In genomic region chr5:13151002-13151401, GRCm38 (mm10) we compare ENCODE assay signal across 15 mouse cellular contexts. TPM values are rescaled to one million over a fixed set of nuclear protein-coding genes. Genes with fewer than 3 reads are reported as not detected.
DNase-seq lines count a peak whose midpoint lies in the region; ATAC-seq lines count a peak whose summit lies in the region.
"Had no signal": no experiment of that assay in that cellular context is flagged by ENCODE, and none has a peak within 500 bp of the region (broad histone marks: within the 10 kb centered on the region; RNA-seq: fewer than 3 reads in every experiment).

No protein-coding gene starts in this region.

- no peaks in the 10 kb centered on the region for H3K36me3 ChIP-seq in hindbrain, embryonic 14.5 days (replicated peaks; ENCODE audit: control insufficient read depth, insufficient read depth)
- H3K36me3 ChIP-seq in hindbrain, embryonic 10.5 days: no peaks in the 10 kb centered on the region
- no peaks in the 10 kb centered on the region for H3K36me3 ChIP-seq in midbrain, embryonic 14.5 days (ENCODE audit: control insufficient read depth, insufficient read depth, low read length)
- no peaks in the 10 kb centered on the region for H3K36me3 ChIP-seq in midbrain, embryonic 11.5 days (ENCODE audit: control insufficient read depth, insufficient read depth, low read length)
- no peaks in the 10 kb centered on the region for H3K36me3 ChIP-seq in embryonic facial prominence, embryonic 14.5 days (ENCODE audit: control insufficient read depth, insufficient read depth, low read length)
- H3K36me3 ChIP-seq: limb, embryonic 13.5 days; midbrain, embryonic 12.5 days had no signal

- 61% methylated on average over 2 of the region's 2 CpGs for WGBS in hindbrain, embryonic 14.5 days
- WGBS in hindbrain, embryonic 10.5 days: 64% methylated on average over 2 of the region's 2 CpGs
- 68% methylated on average over 2 of the region's 2 CpGs for WGBS in midbrain, embryonic 14.5 days
- 72% methylated on average over 2 of the region's 2 CpGs for WGBS in midbrain, embryonic 11.5 days
- 55% methylated on average over 2 of the region's 2 CpGs for WGBS in embryonic facial prominence, embryonic 14.5 days

- no peak overlapping the region for H3K4me2 ChIP-seq in hindbrain, embryonic 14.5 days (replicated peaks)
- H3K4me2 ChIP-seq in midbrain, embryonic 14.5 days (ENCODE audit: low read length): no peak overlapping the region
- no peak overlapping the region for H3K4me2 ChIP-seq in midbrain, embryonic 11.5 days
- no peak overlapping the region for H3K4me2 ChIP-seq in embryonic facial prominence, embryonic 14.5 days (ENCODE audit: low read depth, low read length)
- H3K4me2 ChIP-seq: limb, embryonic 13.5 days; midbrain, embryonic 12.5 days had no signal

- DNase-seq in cerebellum, postnatal 25 days: peak; percentile 3 to 17
- DNase-seq in cerebellum, adult 9-11 months: no peak
- DNase-seq in hindbrain, embryonic 14.5 days (ENCODE audit: low spot score): peak; percentile 37
- no peak for DNase-seq in hindbrain, embryonic 10.5 days (ENCODE audit: low spot score)
- peak; percentile 32 for DNase-seq in midbrain, embryonic 14.5 days
- DNase-seq in midbrain, embryonic 11.5 days (ENCODE audit: low spot score, missing footprints): no peak
- peak; percentile 19 for DNase-seq in embryonic facial prominence, embryonic 14.5 days (ENCODE audit: low spot score)
- DNase-seq: gastrocnemius, postnatal 14 days; kidney, adult 18-20 months; spleen, adult 18-20 months had no signal

- H3K9me3 ChIP-seq in hindbrain, embryonic 14.5 days (ENCODE audit: control insufficient read depth, low read length): no peaks in the 10 kb centered on the region
- H3K9me3 ChIP-seq in hindbrain, embryonic 10.5 days: no peaks in the 10 kb centered on the region
- no peaks in the 10 kb centered on the region for H3K9me3 ChIP-seq in midbrain, embryonic 14.5 days (ENCODE audit: control insufficient read depth, low read length)
- H3K9me3 ChIP-seq in midbrain, embryonic 11.5 days (ENCODE audit: control insufficient read depth, low read length): no peaks in the 10 kb centered on the region
- H3K9me3 ChIP-seq in embryonic facial prominence, embryonic 14.5 days (ENCODE audit: control insufficient read depth, low read length): no peaks in the 10 kb centered on the region
- H3K9me3 ChIP-seq: limb, embryonic 13.5 days; midbrain, embryonic 12.5 days had no signal

- peaks cover 4% of the 10 kb centered on the region; the same call in 1 of the 2 replicates for H3K4me1 ChIP-seq in hindbrain, embryonic 14.5 days (replicated peaks; ENCODE audit: control insufficient read depth, insufficient read depth, low read length)
- H3K4me1 ChIP-seq in hindbrain, embryonic 10.5 days (replicated peaks): no peaks in the 10 kb centered on the region
- no peaks in the 10 kb centered on the region for H3K4me1 ChIP-seq in midbrain, embryonic 14.5 days (ENCODE audit: control insufficient read depth, insufficient read depth, low read length)
- H3K4me1 ChIP-seq in midbrain, embryonic 11.5 days (ENCODE audit: control insufficient read depth, insufficient read depth, low read length): no peaks in the 10 kb centered on the region
- H3K4me1 ChIP-seq in embryonic facial prominence, embryonic 14.5 days (ENCODE audit: control insufficient read depth, insufficient read depth, low read length): peaks cover 4% of the 10 kb centered on the region; the same call in 1 of the 2 replicates

- no peaks in the 10 kb centered on the region for H3K27me3 ChIP-seq in hindbrain, embryonic 14.5 days (ENCODE audit: control insufficient read depth, insufficient read depth, low read length)
- no peaks in the 10 kb centered on the region for H3K27me3 ChIP-seq in hindbrain, embryonic 10.5 days (ENCODE audit: insufficient read depth, poor library complexity, severe bottlenecking)
- no peaks in the 10 kb centered on the region for H3K27me3 ChIP-seq in midbrain, embryonic 14.5 days (ENCODE audit: control insufficient read depth, insufficient read depth, low read length)
- H3K27me3 ChIP-seq in midbrain, embryonic 11.5 days (ENCODE audit: control insufficient read depth, insufficient read depth, low read length): no peaks in the 10 kb centered on the region
- H3K27me3 ChIP-seq in embryonic facial prominence, embryonic 14.5 days (replicated peaks; ENCODE audit: control insufficient read depth, insufficient read depth, low read length): no peaks in the 10 kb centered on the region
- H3K27me3 ChIP-seq: limb, embryonic 13.5 days; midbrain, embryonic 12.5 days had no signal

- no peak overlapping the region for H3K4me3 ChIP-seq in hindbrain, embryonic 14.5 days (replicated peaks; ENCODE audit: low read length)
- no peak overlapping the region for H3K4me3 ChIP-seq in hindbrain, embryonic 10.5 days
- no peak overlapping the region for H3K4me3 ChIP-seq in midbrain, embryonic 14.5 days (replicated peaks; ENCODE audit: low read depth, low read length)
- no peak overlapping the region for H3K4me3 ChIP-seq in midbrain, embryonic 11.5 days (ENCODE audit: low read depth, low read length)
- no peak overlapping the region for H3K4me3 ChIP-seq in embryonic facial prominence, embryonic 14.5 days (ENCODE audit: low read depth, low read length)
- H3K4me3 ChIP-seq: limb, embryonic 13.5 days; midbrain, embryonic 12.5 days had no signal

- no peak for ATAC-seq in hindbrain, embryonic 14.5 days (ENCODE audit: low FRiP score)
- ATAC-seq in midbrain, embryonic 14.5 days (ENCODE audit: low FRiP score, low TSS enrichment): no peak; the same call in 1 of the 2 replicates
- ATAC-seq in midbrain, embryonic 11.5 days (ENCODE audit: low FRiP score): no peak
- ATAC-seq in embryonic facial prominence, embryonic 14.5 days (ENCODE audit: low read depth): no peak; the same call in 1 of the 2 replicates
- ATAC-seq in megakaryocyte progenitor cell, adult 5-6 weeks (replicated peaks; ENCODE audit: poor library complexity): no peak
- ATAC-seq: lung, postnatal 0 days had no signal

- no peak overlapping the region for H3K27ac ChIP-seq in hindbrain, embryonic 14.5 days
- H3K27ac ChIP-seq in hindbrain, embryonic 10.5 days: no peak overlapping the region
- no peak overlapping the region for H3K27ac ChIP-seq in midbrain, embryonic 14.5 days (replicated peaks; ENCODE audit: low read depth, low read length)
- H3K27ac ChIP-seq in midbrain, embryonic 11.5 days (ENCODE audit: low read depth, low read length): no peak overlapping the region
- no peak overlapping the region for H3K27ac ChIP-seq in embryonic facial prominence, embryonic 14.5 days (replicated peaks; ENCODE audit: low read depth, low read length)
- H3K27ac ChIP-seq: limb, embryonic 13.5 days; liver, embryonic 14.5 days; midbrain, embryonic 12.5 days had no signal

- H3K9ac ChIP-seq in hindbrain, embryonic 14.5 days: no peak overlapping the region
- H3K9ac ChIP-seq in midbrain, embryonic 14.5 days (replicated peaks; ENCODE audit: low read length): no peak overlapping the region
- no peak overlapping the region for H3K9ac ChIP-seq in midbrain, embryonic 11.5 days (ENCODE audit: low read length)
- no peak overlapping the region for H3K9ac ChIP-seq in embryonic facial prominence, embryonic 14.5 days (ENCODE audit: low read depth, low read length)
- H3K9ac ChIP-seq: limb, embryonic 13.5 days; liver, embryonic 14.5 days; midbrain, embryonic 12.5 days had no signal

RNA-seq across cellular contexts. Expression of gene Sema3a, which starts 25.8 kb away (rescaled TPM):
- polyA plus RNA-seq in hindbrain, embryonic 14.5 days (2014; fragmentation: Nextera tagmentation; extraction: Ambion mirVana): 31.1 and 37.2 TPM in 2 replicates
- polyA plus RNA-seq in hindbrain, embryonic 10.5 days (2016; fragmentation: Nextera tagmentation; extraction: Ambion mirVana): 15.6 and 21.8 TPM in 2 replicates
- polyA plus RNA-seq in midbrain, embryonic 14.5 days (2014; fragmentation: Nextera tagmentation; extraction: Ambion mirVana): 8.5 and 13.9 TPM in 2 replicates
- polyA plus RNA-seq in midbrain, embryonic 11.5 days (2014; fragmentation: Nextera tagmentation; extraction: Ambion mirVana): 9.8 and 10.4 TPM in 2 replicates
- 36.8 and 42.8 TPM in 2 replicates for polyA plus RNA-seq in embryonic facial prominence, embryonic 14.5 days (2014; fragmentation: Nextera tagmentation; extraction: Ambion mirVana)
- not detected in 2 replicates for total RNA-seq in megakaryocyte progenitor cell, adult 5-6 weeks (2015)
- not detected in 2 replicates for total RNA-seq in megakaryocyte progenitor cell, adult 5-6 weeks (2017)

Comparison
In these comparisons a context has a peak if more than half of its experiments do, and no peak if none do; other contexts are left out.
1. DNase-seq: peak in cerebellum, postnatal 25 days (2 of 2), hindbrain, embryonic 14.5 days (single experiment), midbrain, embryonic 14.5 days (single experiment) and embryonic facial prominence, embryonic 14.5 days (single experiment); none in cerebellum, adult 9-11 months (single experiment), hindbrain, embryonic 10.5 days (single experiment) and midbrain, embryonic 11.5 days (single experiment).